Mouse (Mus musculus): Measurements from ENCODE around the gene Rpl18a. TPM values are rescaled to one million over a fixed set of nuclear protein-coding genes. Genes with fewer than 3 reads are reported as not detected.

Rpl18a gene
- total RNA-seq, 1 experiment from 2014 or later: 1,826 TPM

Other genes starting within 250 kb of the Rpl18a start
- gene Pgpep1, start 237.0 kb downstream of the Rpl18a start, total RNA-seq (2017): 4.4 and 7.7 TPM in 2 replicates
- gene Lsm4, start 224.2 kb downstream of the Rpl18a start, total RNA-seq (2017): 103 and 134 TPM in 2 replicates
- gene Jund, start 198.5 kb downstream of the Rpl18a start, total RNA-seq (2017): 316 and 319 TPM in 2 replicates
- gene Iqcn, start 194.0 kb downstream of the Rpl18a start, total RNA-seq (2017): 2.4 and 2.8 TPM in 2 replicates
- gene Gm3336, start 178.9 kb downstream of the Rpl18a start, total RNA-seq (2017): not detected in 2 replicates
- gene Pde4c, start 173.7 kb downstream of the Rpl18a start, total RNA-seq (2017): 2.2 and 2.4 TPM in 2 replicates
- gene Rab3a, start 142.7 kb downstream of the Rpl18a start, total RNA-seq (2017): 5.2 and 5.5 TPM in 2 replicates
- gene Mpv17l2, start 136.5 kb downstream of the Rpl18a start, total RNA-seq (2017): 4.5 and 4.8 TPM in 2 replicates
- 19.9 and 20.3 TPM in 2 replicates for gene Pik3r2, start 120.7 kb downstream of the Rpl18a start, total RNA-seq (2017)
- 30.7 and 40.2 TPM in 2 replicates for gene Mast3, start 92.4 kb downstream of the Rpl18a start, total RNA-seq (2017)
- 0.98 and 3.1 TPM in 2 replicates for gene Il12rb1, start 89.0 kb downstream of the Rpl18a start, total RNA-seq (2017)
- gene Arrdc2, start 57.7 kb downstream of the Rpl18a start, total RNA-seq (2017): 20.7 and 24.9 TPM in 2 replicates
- not detected in 2 replicates for gene Kcnn1, start 34.2 kb downstream of the Rpl18a start, total RNA-seq (2017)
- gene Ccdc124, start 23.5 kb downstream of the Rpl18a start, total RNA-seq (2017): 20.0 and 26.8 TPM in 2 replicates
- gene Slc5a5, start 4.7 kb downstream of the Rpl18a start, total RNA-seq (2017): not detected in 2 replicates
- gene Map1s, start 8.5 kb upstream of the Rpl18a start, total RNA-seq (2017): 11.9 and 13.5 TPM in 2 replicates